ENCODE assay signal across 21 mouse cellular contexts in genomic region chr16:56227686-56228085, GRCm38 (mm10). TPM values are rescaled to one million over a fixed set of nuclear protein-coding genes. Genes with fewer than 3 reads are reported as not detected.
DNase-seq lines count a peak whose midpoint lies in the region; ATAC-seq and TF ChIP-seq lines count a peak whose summit lies in the region.
"Had no signal": no experiment of that assay in that cellular context is flagged by ENCODE, and none has a peak within 500 bp of the region (broad histone marks: within the 10 kb centered on the region; RNA-seq: fewer than 3 reads in every experiment).

No protein-coding gene starts in this region.

- TF ChIP-seq CTCF in ES-Bruce4 (IDR thresholded peaks at IDR 0.05; ENCODE audit: low read depth, low read length), result no peak

- DNase-seq in ES-E14 (ENCODE audit: low read depth, low spot score) (peak; percentile 25), ZHBTc4 (ENCODE audit: low read depth, low spot score) (peak; percentile 58)
- DNase-seq in testis, postnatal 14 days (ENCODE audit: low spot score), result no peak
- DNase-seq: adrenal gland, adult 2 months; adrenal gland, postnatal 10 days; adrenal gland, postnatal 25 days; B cell, adult 2 months; cerebellum, adult 11-12 months; cerebellum, adult 2 months; cerebellum, adult 9-10 months; cerebellum, postnatal 10 days; cerebellum, postnatal 25 days had no signal

- H3K9ac ChIP-seq in ES-Bruce4 (ENCODE audit: low read depth, poor library complexity, severe bottlenecking), result no peak overlapping the region
- no peak overlapping the region for H3K9ac ChIP-seq in ES-E14 (ENCODE audit: insufficient read depth, low read depth, low read length, poor library complexity, severe bottlenecking)
- H3K9ac ChIP-seq: embryonic facial prominence, embryonic 12.5 days; forebrain, embryonic 12.5 days had no signal

- H3K36me3 ChIP-seq in ES-Bruce4 (ENCODE audit: control insufficient read depth, insufficient read depth, low read length, poor library complexity, severe bottlenecking) (no peaks in the 10 kb centered on the region), ES-E14 (ENCODE audit: control insufficient read depth, insufficient read depth, low read length, poor library complexity, severe bottlenecking) (no peaks in the 10 kb centered on the region)
- H3K36me3 ChIP-seq: embryonic facial prominence, embryonic 10.5 days; embryonic facial prominence, embryonic 12.5 days had no signal

- H3K4me3 ChIP-seq in ES-Bruce4 (ENCODE audit: low read depth, low read length) (no peak overlapping the region), ES-E14 (ENCODE audit: insufficient read depth in 1 of 2, low read depth in 1 of 2, low read length in 2 of 2, poor library complexity in 1 of 2, severe bottlenecking in 1 of 2) (no peak overlapping the region)
- H3K4me3 ChIP-seq: embryonic facial prominence, embryonic 10.5 days; embryonic facial prominence, embryonic 12.5 days; forebrain, embryonic 12.5 days had no signal

- in situ Hi-C loops in ES-E14 (cut with MboI; ENCODE audit: low sequenced_read_pairs in 2 of 2, unreplicated experiment in 2 of 2), result no loop called here

- TF ChIP-seq POLR2A in ES-Bruce4 (IDR thresholded peaks at IDR 0.05; ENCODE audit: insufficient read depth, low read length), result no peak

- H3K27ac ChIP-seq in ES-Bruce4 (ENCODE audit: insufficient read depth, low read length) (0 out of 2 replicates have a peak overlapping the region, but pooled peaks have one; percentile 25), ES-E14 (ENCODE audit: insufficient read depth, low read depth, low read length, poor library complexity, severe bottlenecking) (no peak overlapping the region; the same call in 1 of the 2 replicates)
- H3K27ac ChIP-seq: embryonic facial prominence, embryonic 10.5 days; embryonic facial prominence, embryonic 12.5 days; forebrain, embryonic 12.5 days had no signal

- H3K4me1 ChIP-seq in ES-Bruce4 (ENCODE audit: control insufficient read depth, insufficient read depth, low read length) (peaks cover 2% of the 10 kb centered on the region), ES-E14 (ENCODE audit: control insufficient read depth in 2 of 2, insufficient read depth in 2 of 2, low read length in 2 of 2, poor library complexity in 1 of 2) (no peaks in the 10 kb centered on the region)
- H3K4me1 ChIP-seq: embryonic facial prominence, embryonic 10.5 days; embryonic facial prominence, embryonic 12.5 days; forebrain, embryonic 12.5 days had no signal

- no peaks in the 10 kb centered on the region for H3K27me3 ChIP-seq in ES-Bruce4 (ENCODE audit: control insufficient read depth, insufficient read depth, low read length, poor library complexity, severe bottlenecking)
- H3K27me3 ChIP-seq: CH12.LX; embryonic facial prominence, embryonic 12.5 days; forebrain, embryonic 12.5 days had no signal

- TF ChIP-seq EP300 in ES-Bruce4 (IDR thresholded peaks at IDR 0.05; ENCODE audit: insufficient read depth, low read depth, low read length), result no peak

- H3K9me3 ChIP-seq in ES-Bruce4 (replicated peaks; ENCODE audit: control insufficient read depth, insufficient read depth, low read length, poor library complexity, severe bottlenecking) (no peaks in the 10 kb centered on the region), ES-E14 (ENCODE audit: control insufficient read depth, insufficient read depth, low read depth, low read length) (peaks cover 4% of the 10 kb centered on the region)
- H3K9me3 ChIP-seq: embryonic facial prominence, embryonic 10.5 days; embryonic facial prominence, embryonic 12.5 days; forebrain, embryonic 12.5 days had no signal

- no peak for ATAC-seq in cerebellum, adult (ENCODE audit: insufficient number of reproducible peaks, low FRiP score, low TSS enrichment)
- ATAC-seq: CD4-positive, CD25-positive, alpha-beta regulatory T cell, adult 4 months; forebrain, embryonic 14.5 days; forebrain, embryonic 16.5 days had no signal

TF ChIP-seq in ES-E14, 5 proteins besides CTCF, POLR2A, EP300 and RAD21:
- TF ChIP-seq CHD2 (IDR thresholded peaks at IDR 0.05; ENCODE audit: low read depth, low read length), result no peak
- TF ChIP-seq HCFC1 (IDR thresholded peaks at IDR 0.05; ENCODE audit: borderline replicate concordance, insufficient read depth, low read length), result no peak
- TF ChIP-seq ZC3H11A (IDR thresholded peaks at IDR 0.05; ENCODE audit: borderline replicate concordance, low read depth, low read length), result no peak
- TF ChIP-seq ZNF384 (IDR thresholded peaks at IDR 0.05; ENCODE audit: low read depth, low read length), result no peak
TF ChIP-seq in ES-E14: peak in this region for 0.

RNA-seq across cellular contexts. Expression of gene Impg2, which starts 23.6 kb away (rescaled TPM):
- polyA plus RNA-seq in ES-Bruce4 (2011; ENCODE audit: insufficient read depth, insufficient read length, low read depth, missing spikeins), result 0.18 and 0.20 TPM in 2 replicates
- total RNA-seq in ES-E14 (2012; rRNA removed), result not detected in 2 replicates
